Mouse (Mus musculus): Measurements from ENCODE around the gene Nrxn2.

Nrxn2 gene

GRCm38 (mm10) chr19:6445761-6446423 is 27.4 kb downstream of the Nrxn2 start:
- H3K4me3 ChIP-seq (replicated peaks; ENCODE audit: low read length), result no peak overlapping the region
- peaks cover 52% of the 10 kb centered on the region for H3K4me1 ChIP-seq (replicated peaks; ENCODE audit: low read depth, low read length)
- no peaks in the 10 kb centered on the region for H3K9me3 ChIP-seq (ENCODE audit: low read length)
- TF ChIP-seq CTCF (conservative IDR thresholded peaks at IDR 0.05; ENCODE audit: low read length), result no peak
- TF ChIP-seq POU5F1 (IDR thresholded peaks at IDR 0.05; ENCODE audit: borderline replicate concordance, low read length), result no peak
- TF ChIP-seq NANOG (IDR thresholded peaks at IDR 0.05; ENCODE audit: borderline replicate concordance, low read length), result no peak
- H3K36me3 ChIP-seq (ENCODE audit: insufficient read depth, low read length), result no peaks in the 10 kb centered on the region
- peaks cover 25% of the 10 kb centered on the region for H3K27me3 ChIP-seq (ENCODE audit: insufficient read depth, low read length)

GRCm38 (mm10) chr19:6446736-6447437 is 28.4 kb downstream of the Nrxn2 start:
- TF ChIP-seq CTCF (conservative IDR thresholded peaks at IDR 0.05; ENCODE audit: low read length) (no peak), NANOG (IDR thresholded peaks at IDR 0.05; ENCODE audit: borderline replicate concordance, low read length) (no peak), POU5F1 (IDR thresholded peaks at IDR 0.05; ENCODE audit: borderline replicate concordance, low read length) (no peak)
- H3K27me3 ChIP-seq (ENCODE audit: insufficient read depth, low read length), result peaks cover 25% of the 10 kb centered on the region
- peaks cover 61% of the 10 kb centered on the region for H3K4me1 ChIP-seq (replicated peaks; ENCODE audit: low read depth, low read length)

DNA sequence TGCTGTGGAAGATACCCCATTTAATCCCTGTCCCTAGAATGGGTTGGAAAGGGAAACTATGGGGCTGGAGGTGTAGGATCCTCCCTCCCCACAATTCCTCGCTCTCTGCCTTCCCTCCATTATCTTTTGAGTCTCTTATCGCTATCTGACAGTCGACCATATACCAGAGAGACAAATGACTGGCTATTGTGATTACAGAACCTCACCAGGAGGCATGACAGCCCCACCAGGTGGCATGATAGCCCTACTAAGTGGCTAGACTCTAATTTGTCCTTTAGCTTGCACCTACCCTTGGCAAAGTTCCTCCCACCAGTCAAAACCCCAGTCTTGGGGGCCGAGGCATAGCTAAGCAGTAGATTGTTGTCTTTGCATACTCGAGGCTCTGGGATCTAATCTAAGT is 30.2 kb downstream of the Nrxn2 start:
- H3K9me3 ChIP-seq (ENCODE audit: low read length), result no peaks in the 10 kb centered on the region
- TF ChIP-seq CTCF (conservative IDR thresholded peaks at IDR 0.05; ENCODE audit: low read length) (no peak), POU5F1 (IDR thresholded peaks at IDR 0.05; ENCODE audit: borderline replicate concordance, low read length) (no peak), NANOG (IDR thresholded peaks at IDR 0.05; ENCODE audit: borderline replicate concordance, low read length) (no peak)
- H3K4me3 ChIP-seq (replicated peaks; ENCODE audit: low read length), result no peak overlapping the region
- H3K27me3 ChIP-seq (ENCODE audit: insufficient read depth, low read length), result peaks cover 25% of the 10 kb centered on the region
- no peaks in the 10 kb centered on the region for H3K36me3 ChIP-seq (ENCODE audit: insufficient read depth, low read length)
- peaks cover 80% of the 10 kb centered on the region for H3K4me1 ChIP-seq (replicated peaks; ENCODE audit: low read depth, low read length)

More at GRCm38 (mm10) chr19:6446736-6447437, 28.4 kb downstream of the Nrxn2 start:
- no peaks in the 10 kb centered on the region for H3K36me3 ChIP-seq (ENCODE audit: insufficient read depth, low read length)
- H3K4me3 ChIP-seq (replicated peaks; ENCODE audit: low read length), result no peak overlapping the region
- no peaks in the 10 kb centered on the region for H3K9me3 ChIP-seq (ENCODE audit: low read length)

GRCm38 (mm10) chr19:6449841-6450240 is 31.3 kb downstream of the Nrxn2 start:
- no peaks in the 10 kb centered on the region for H3K36me3 ChIP-seq (ENCODE audit: insufficient read depth, low read length)
- TF ChIP-seq CTCF (conservative IDR thresholded peaks at IDR 0.05; ENCODE audit: low read length) (no peak), NANOG (IDR thresholded peaks at IDR 0.05; ENCODE audit: borderline replicate concordance, low read length) (no peak), POU5F1 (IDR thresholded peaks at IDR 0.05; ENCODE audit: borderline replicate concordance, low read length) (no peak)
- H3K9me3 ChIP-seq (ENCODE audit: low read length), result no peaks in the 10 kb centered on the region
- H3K4me3 ChIP-seq (replicated peaks; ENCODE audit: low read length), result no peak overlapping the region
- H3K27me3 ChIP-seq (ENCODE audit: insufficient read depth, low read length), result peaks cover 22% of the 10 kb centered on the region
- peaks cover 89% of the 10 kb centered on the region for H3K4me1 ChIP-seq (replicated peaks; ENCODE audit: low read depth, low read length)

DNA sequence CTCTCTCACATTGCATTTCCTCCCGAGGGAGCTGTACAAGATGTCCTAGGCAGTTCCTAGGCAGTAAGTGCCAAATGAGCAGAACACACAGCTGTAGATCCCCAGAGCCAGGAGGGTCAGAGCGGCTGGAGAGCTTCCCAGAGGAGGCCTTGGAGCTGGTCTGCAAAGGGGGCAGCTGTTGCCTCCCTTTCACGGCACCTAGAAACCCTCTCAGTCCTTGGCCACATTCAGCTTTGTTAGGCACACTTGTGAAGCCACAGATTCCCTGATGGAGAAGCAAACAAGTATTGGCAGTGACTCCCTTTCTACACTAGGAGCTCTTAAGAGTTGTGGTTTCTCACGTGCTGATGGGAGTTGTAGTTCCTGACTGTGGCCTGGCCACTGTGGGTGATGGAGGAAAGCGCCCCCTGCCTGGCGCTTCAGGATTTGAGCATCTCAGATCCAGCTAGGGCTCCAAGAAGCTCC is 33.5 kb downstream of the Nrxn2 start:
- Histone ChIP-seq H3K4me1 (replicated peaks; ENCODE audit: low read depth, low read length) (peaks cover 86% of the 10 kb centered on the region), H3K4me3 (replicated peaks; ENCODE audit: low read length) (0 out of 2 replicates have a peak overlapping the region, but pooled peaks have one; percentile 17), H3K9me3 (ENCODE audit: low read length) (no peaks in the 10 kb centered on the region), H3K27me3 (ENCODE audit: insufficient read depth, low read length) (peaks cover 14% of the 10 kb centered on the region), H3K36me3 (ENCODE audit: insufficient read depth, low read length) (no peaks in the 10 kb centered on the region)
- peak; percentile 72 for TF ChIP-seq CTCF (conservative IDR thresholded peaks at IDR 0.05; ENCODE audit: low read length)
- TF ChIP-seq NANOG (IDR thresholded peaks at IDR 0.05; ENCODE audit: borderline replicate concordance, low read length), result no peak

DNA sequence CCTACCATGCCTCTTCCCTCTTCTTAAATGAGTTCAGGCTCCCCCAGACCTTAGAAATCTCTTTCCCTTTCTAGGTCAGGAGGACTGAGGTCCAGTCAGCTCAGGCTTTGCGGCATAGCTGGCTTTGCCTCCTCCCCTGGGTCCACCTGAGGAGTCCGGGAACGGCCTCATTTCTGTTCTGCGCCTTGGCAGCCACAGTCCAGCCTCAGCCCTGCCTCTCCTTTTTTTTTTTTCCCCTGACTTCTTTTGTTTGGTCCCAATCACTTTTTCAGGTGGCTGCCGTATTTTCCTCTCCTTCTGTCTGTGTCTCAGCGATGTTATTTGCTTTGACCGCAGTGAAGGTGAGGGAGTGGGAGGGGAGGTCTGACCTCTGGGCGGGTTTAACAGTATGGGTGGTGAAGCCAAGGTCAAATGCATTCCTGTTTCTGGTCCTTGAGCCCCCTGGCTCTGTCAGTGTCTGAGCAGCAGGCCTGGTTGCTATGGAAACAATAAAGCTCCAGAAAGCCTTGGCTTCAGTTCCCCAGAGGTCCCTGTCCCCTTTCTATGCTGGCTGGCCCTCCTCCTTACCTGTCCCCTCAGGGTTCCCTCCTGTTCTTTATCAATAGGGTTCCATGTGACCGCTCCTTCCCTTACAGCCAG is 34.3 kb downstream of the Nrxn2 start:
- peaks cover 11% of the 10 kb centered on the region for H3K27me3 ChIP-seq (ENCODE audit: insufficient read depth, low read length)
- H3K9me3 ChIP-seq (ENCODE audit: low read length), result no peaks in the 10 kb centered on the region
- peak overlapping the region; percentile 48 for H3K4me3 ChIP-seq (replicated peaks; ENCODE audit: low read length)
- H3K4me1 ChIP-seq (replicated peaks; ENCODE audit: low read depth, low read length), result peaks cover 81% of the 10 kb centered on the region
- peaks cover under 1% of the 10 kb centered on the region; the same call in 1 of the 2 replicates for H3K36me3 ChIP-seq (ENCODE audit: insufficient read depth, low read length)
- no peak for TF ChIP-seq CTCF (conservative IDR thresholded peaks at IDR 0.05; ENCODE audit: low read length)
- TF ChIP-seq POU5F1 (IDR thresholded peaks at IDR 0.05; ENCODE audit: borderline replicate concordance, low read length), result no peak
- no peak for TF ChIP-seq NANOG (IDR thresholded peaks at IDR 0.05; ENCODE audit: borderline replicate concordance, low read length)

- Histone ChIP-seq H3K9me3 (ENCODE audit: low read length) (no peaks in the 10 kb centered on the region), H3K4me1 (replicated peaks; ENCODE audit: low read depth, low read length) (peaks cover 76% of the 10 kb centered on the region), H3K27me3 (ENCODE audit: insufficient read depth, low read length) (peaks cover 11% of the 10 kb centered on the region), H3K36me3 (ENCODE audit: insufficient read depth, low read length) (peaks cover 6% of the 10 kb centered on the region), H3K4me3 (replicated peaks; ENCODE audit: low read length) (peak overlapping the region; percentile 48)
- no peak for TF ChIP-seq CTCF (conservative IDR thresholded peaks at IDR 0.05; ENCODE audit: low read length)
- no peak for TF ChIP-seq POU5F1 (IDR thresholded peaks at IDR 0.05; ENCODE audit: borderline replicate concordance, low read length)
Measured at GRCm38 (mm10) chr19:6453349-6453748, 34.8 kb downstream of the Nrxn2 start.

- Histone ChIP-seq H3K9me3 (ENCODE audit: low read length) (no peaks in the 10 kb centered on the region), H3K4me1 (replicated peaks; ENCODE audit: low read depth, low read length) (peaks cover 67% of the 10 kb centered on the region), H3K27me3 (ENCODE audit: insufficient read depth, low read length) (peaks cover 11% of the 10 kb centered on the region), H3K4me3 (replicated peaks; ENCODE audit: low read length) (no peak overlapping the region), H3K36me3 (ENCODE audit: insufficient read depth, low read length) (peaks cover 9% of the 10 kb centered on the region)
- no peak for TF ChIP-seq NANOG (IDR thresholded peaks at IDR 0.05; ENCODE audit: borderline replicate concordance, low read length)
- no peak for TF ChIP-seq POU5F1 (IDR thresholded peaks at IDR 0.05; ENCODE audit: borderline replicate concordance, low read length)
Measured at GRCm38 (mm10) chr19:6454041-6454720, 35.6 kb downstream of the Nrxn2 start.

All from E14TG2a.4 (cell line).